Mouse (Mus musculus): ENCODE data around the gene Olfr329-ps. TPM values are rescaled to one million over a fixed set of nuclear protein-coding genes. Genes with fewer than 3 reads are reported as not detected.

Gene Olfr329-ps
- not detected for total RNA-seq (2023)

GRCm38 (mm10) chr11:58546322-58546721 lies at the start of gene Olfr329-ps:
TSS of gene Olfr329-ps (minus strand) at chr11:58546422.

GRCm38 (mm10) chr11:58594814-58595213 lies 48.6 kb upstream of the Olfr329-ps start, which contains the start of gene Olfr324:
TSS of gene Olfr324 (plus strand) at chr11:58595114.

GRCm38 (mm10) chr11:58577430-58577829 lies 31.2 kb upstream of the Olfr329-ps start, which contains the start of gene Olfr325:
TSS of gene Olfr325 (plus strand) at chr11:58577730.

GRCm38 (mm10) chr11:58570405-58570804 lies 24.2 kb upstream of the Olfr329-ps start, which contains the start of gene Olfr224:
TSS of gene Olfr224 (minus strand) at chr11:58570553.

GRCm38 (mm10) chr11:58555536-58555935 lies 9.3 kb upstream of the Olfr329-ps start, which contains the start of gene Olfr328:
TSS of gene Olfr328 (minus strand) at chr11:58555636.

GRCm38 (mm10) chr11:58534736-58535135 lies 11.5 kb downstream of the Olfr329-ps start, which contains the start of gene Olfr330:
TSS of gene Olfr330 (minus strand) at chr11:58534836.

GRCm38 (mm10) chr11:58502472-58502871 lies 43.8 kb downstream of the Olfr329-ps start, which contains the start of gene Olfr331:
TSS of gene Olfr331 (minus strand) at chr11:58502572.

GRCm38 (mm10) chr11:58492455-58492854 lies 53.8 kb downstream of the Olfr329-ps start, which contains the start of gene Olfr332:
TSS of gene Olfr332 (minus strand) at chr11:58492555.

Other genes starting within 250 kb of the Olfr329-ps start
- gene Zfp692, start 239.4 kb downstream of the Olfr329-ps start, total RNA-seq (2023) = 10 to 100 TPM; 30.7 to 32.7 TPM
- 10 to 100 TPM; 34.3 to 42.3 TPM for gene Zfp672, start 216.1 kb downstream of the Olfr329-ps start, total RNA-seq (2023)
- gene Sh3bp5l, start 215.7 kb downstream of the Olfr329-ps start, total RNA-seq (2023) = 10 to 100 TPM; 18.6 to 28.6 TPM
- not detected for gene Lypd8, start 167.4 kb downstream of the Olfr329-ps start, total RNA-seq (2023)
- not detected for gene 1810065E05Rik, start 125.3 kb downstream of the Olfr329-ps start, total RNA-seq (2023)
- not detected for gene Gm12253, start 113.9 kb downstream of the Olfr329-ps start, total RNA-seq (2023)
- gene Lypd9, start 93.5 kb downstream of the Olfr329-ps start, total RNA-seq (2023) = not detected
- not detected for gene Olfr30, start 84.2 kb downstream of the Olfr329-ps start, total RNA-seq (2023)
- not detected for gene Olfr332, start 53.9 kb downstream of the Olfr329-ps start, total RNA-seq (2023)
- gene Olfr331, start 43.9 kb downstream of the Olfr329-ps start, total RNA-seq (2023) = not detected
- gene Olfr330, start 11.6 kb downstream of the Olfr329-ps start, total RNA-seq (2023) = not detected
- gene Olfr328, start 9.2 kb upstream of the Olfr329-ps start, total RNA-seq (2023) = not detected
- not detected for gene Olfr224, start 24.1 kb upstream of the Olfr329-ps start, total RNA-seq (2023)
- gene Olfr325, start 31.3 kb upstream of the Olfr329-ps start, total RNA-seq (2023) = not detected
- not detected for gene Olfr324, start 48.7 kb upstream of the Olfr329-ps start, total RNA-seq (2023)
- not detected for gene 2210407C18Rik, start 69.7 kb upstream of the Olfr329-ps start, total RNA-seq (2023)
- not detected for gene Olfr323, start 84.1 kb upstream of the Olfr329-ps start, total RNA-seq (2023)
- not detected for gene Trim58, start 94.0 kb upstream of the Olfr329-ps start, total RNA-seq (2023)
- gene Olfr322, start 112.4 kb upstream of the Olfr329-ps start, total RNA-seq (2023) = not detected
- gene Olfr320, start 134.7 kb upstream of the Olfr329-ps start, total RNA-seq (2023) = not detected
- gene Olfr319, start 152.7 kb upstream of the Olfr329-ps start, total RNA-seq (2023) = not detected
- gene Olfr318, start 177.6 kb upstream of the Olfr329-ps start, total RNA-seq (2023) = under 1 TPM; 0.67 to 0.86 TPM
- gene Olfr317, start 192.8 kb upstream of the Olfr329-ps start, total RNA-seq (2023) = not detected
- not detected for gene Olfr316, start 206.3 kb upstream of the Olfr329-ps start, total RNA-seq (2023)
- not detected for gene Olfr315, start 226.8 kb upstream of the Olfr329-ps start, total RNA-seq (2023)
- gene Olfr314, start 236.5 kb upstream of the Olfr329-ps start, total RNA-seq (2023) = not detected

All from B cell, adult 67 days (primary cell).